Mouse (Mus musculus) cerebellum, adult 8-10 months (tissue): ENCODE results near the gene Gm10447.

ENCODE experiments used
- DNase-seq: peaks from one replicate; pipeline ENCODE4 v3.0.0; 2022

Gene Gm10447

DNA sequence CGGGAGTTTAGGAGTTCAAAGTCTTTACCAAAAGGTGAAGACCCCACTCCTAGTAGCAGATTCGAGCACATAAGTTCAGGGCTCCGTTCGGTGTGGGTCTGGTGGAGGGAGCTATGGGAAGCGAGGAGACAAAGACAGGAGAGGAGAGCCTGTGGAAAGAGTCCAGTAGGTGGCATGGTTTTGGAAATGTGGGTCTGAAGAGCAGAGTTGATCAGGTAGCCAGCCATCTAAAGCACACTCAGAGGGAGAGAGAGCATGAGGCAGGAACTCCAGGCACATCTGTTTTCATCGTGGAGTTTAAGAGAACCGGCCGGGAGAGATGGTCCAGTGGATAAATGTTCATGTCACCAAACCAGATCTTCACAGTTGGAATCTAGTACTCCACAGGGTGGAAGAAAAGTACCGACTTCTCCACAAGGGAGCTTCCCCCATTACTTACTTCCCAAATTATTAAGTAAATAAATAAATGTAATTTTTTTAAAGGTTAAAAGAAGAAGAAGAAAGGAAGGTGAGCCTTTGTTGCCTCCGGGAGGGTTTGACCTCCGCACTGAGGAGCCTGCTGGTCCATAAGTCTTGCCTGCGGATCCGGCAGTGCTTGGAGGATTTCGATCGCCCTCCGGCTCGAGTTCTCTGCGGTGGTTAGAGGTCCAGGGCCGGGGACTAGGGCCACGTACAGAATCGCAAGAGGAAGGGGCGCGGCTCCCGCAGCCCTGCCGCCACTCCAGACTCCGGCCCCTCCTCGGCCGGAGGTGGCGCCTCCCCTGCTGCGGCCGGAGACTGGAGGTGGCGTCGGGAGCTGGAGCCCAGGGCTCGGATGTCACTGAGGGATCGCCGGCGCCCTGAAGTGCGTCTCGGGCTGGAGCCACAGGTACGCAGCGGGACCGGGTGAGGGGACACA, at the start of gene Gm10447, which contains the start of gene Shroom1:
Gm10447 (minus strand) TSS at position 637 of the 898 bp plus-strand sequence.
Shroom1 (plus strand) TSS at position 732 of the 898 bp plus-strand sequence.
- peak; percentile 53 for DNase-seq

DNA sequence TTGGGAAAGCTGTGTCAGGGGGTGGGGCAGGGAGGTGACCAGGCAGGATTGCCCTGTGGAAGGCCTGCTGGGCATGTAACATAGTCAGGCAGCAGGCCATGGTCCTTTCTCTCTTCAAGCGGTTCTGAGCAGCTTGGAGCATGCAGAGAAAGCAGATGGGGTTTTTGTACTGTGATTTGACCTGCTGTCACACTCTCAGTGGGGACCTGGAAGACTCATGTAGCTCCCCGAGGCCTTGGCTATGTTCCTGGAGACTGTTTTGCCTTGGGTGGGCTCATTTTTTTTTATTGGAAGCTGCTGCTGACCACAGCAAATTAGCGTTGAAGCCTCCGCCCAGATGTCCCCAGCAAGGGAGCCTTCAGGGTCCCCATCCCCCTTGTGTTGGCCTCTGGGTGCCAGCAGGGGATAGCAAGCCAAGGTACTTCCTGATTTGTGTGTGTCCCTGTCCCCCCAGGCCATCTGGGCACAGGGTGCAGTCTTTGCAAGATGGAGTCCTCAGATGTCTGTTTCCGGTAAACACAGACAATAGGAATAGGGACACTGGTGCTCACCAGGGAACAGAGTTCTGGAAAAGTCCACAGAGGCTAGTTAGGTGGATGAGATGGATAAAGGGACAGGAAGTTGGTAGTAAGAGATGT, 48.2 kb upstream of the Gm10447 start:
- DNase-seq = peak; percentile 95

GRCm38 (mm10) chr11:53504376-53504775, 47.5 kb upstream of the Gm10447 start:
- no peak for DNase-seq

GRCm38 (mm10) chr11:53503738-53504137, 46.8 kb upstream of the Gm10447 start:
- no peak for DNase-seq

DNA sequence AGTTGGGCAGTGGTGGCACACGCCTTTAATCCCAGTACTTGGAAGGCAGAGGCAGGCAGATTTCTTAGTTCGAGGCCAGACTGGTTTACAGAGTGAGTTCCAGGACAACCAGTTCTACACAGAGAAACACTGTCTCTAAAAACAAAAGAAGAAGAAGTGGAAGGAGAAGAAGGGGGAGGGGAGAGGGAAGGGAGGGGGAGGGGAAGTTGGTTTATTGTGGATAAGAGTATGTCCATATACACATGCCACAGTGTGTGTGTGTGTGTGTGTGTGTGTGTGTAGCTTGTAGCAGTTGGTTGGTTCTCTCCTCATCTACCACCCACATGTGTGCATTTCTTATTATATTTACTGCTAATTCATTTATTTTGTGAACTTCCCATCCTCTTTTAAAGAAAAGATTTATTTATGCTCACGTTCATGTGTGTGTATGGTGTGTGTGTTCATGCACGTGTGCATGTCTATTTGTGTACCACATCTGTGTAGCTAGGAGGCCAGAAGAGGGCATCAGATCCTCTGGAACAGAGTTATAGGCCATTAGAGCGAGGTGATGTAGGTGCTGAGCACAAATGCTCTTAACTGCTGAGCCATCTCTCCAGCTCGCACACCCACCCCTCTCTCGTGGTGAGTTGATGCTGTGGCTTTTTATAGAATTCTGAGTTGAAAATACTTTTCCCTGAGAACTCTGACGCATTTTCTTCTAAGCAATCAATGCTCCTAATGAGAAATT, 45.3 kb upstream of the Gm10447 start:
- no peak for DNase-seq

- DNase-seq = no peak
Measured at GRCm38 (mm10) chr11:53500569-53500968, 43.7 kb upstream of the Gm10447 start.

- DNase-seq = no peak
Measured at GRCm38 (mm10) chr11:53496946-53497345, 40.0 kb upstream of the Gm10447 start.

GRCm38 (mm10) chr11:53495417-53495816, 38.5 kb upstream of the Gm10447 start:
- no peak for DNase-seq

- DNase-seq = no peak
Measured at GRCm38 (mm10) chr11:53493243-53493955, 36.5 kb upstream of the Gm10447 start.

DNA sequence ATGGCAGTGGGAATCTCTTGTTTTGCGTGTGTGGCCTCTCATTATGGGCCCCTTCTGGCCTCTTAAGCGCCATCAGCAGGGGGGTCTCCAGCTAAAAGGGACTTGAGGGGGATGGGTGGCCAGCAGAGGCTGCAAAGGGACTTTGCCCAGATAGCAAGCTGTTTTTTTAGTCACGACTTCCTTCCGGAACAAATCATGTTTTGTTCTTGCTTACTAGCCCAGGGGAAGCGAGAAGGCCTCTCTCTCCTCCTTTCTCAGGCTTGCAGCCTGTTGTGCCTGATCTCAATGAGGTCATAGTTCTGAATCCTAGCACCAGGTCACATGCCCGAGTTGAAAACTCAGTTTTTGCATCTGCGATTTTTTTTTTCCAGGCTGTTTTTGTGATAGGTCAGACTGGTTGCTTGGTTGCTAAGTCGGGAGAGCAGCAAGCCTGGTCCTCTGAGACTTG, 35.1 kb upstream of the Gm10447 start:
- no peak for DNase-seq

DNA sequence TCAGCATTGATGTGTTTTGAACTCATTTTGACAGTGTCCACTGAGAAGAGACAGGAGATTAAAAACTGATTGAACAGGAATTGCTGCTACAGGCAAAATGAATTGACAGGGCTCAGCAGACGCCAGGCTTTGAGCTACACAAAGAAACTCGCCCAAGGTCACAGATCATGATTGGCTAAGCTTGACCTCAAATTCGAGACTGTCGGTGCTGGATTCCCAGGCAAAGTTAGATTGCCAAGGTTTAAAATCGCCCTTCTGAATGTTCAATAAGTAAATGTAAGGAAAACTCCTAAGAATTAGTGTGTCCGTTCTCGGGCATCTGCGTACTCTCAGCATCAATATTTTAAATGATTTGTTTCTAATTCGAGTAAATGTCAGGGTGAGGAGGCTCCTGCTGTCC, 32.5 kb upstream of the Gm10447 start:
- DNase-seq = no peak

- DNase-seq = no peak
Measured at GRCm38 (mm10) chr11:53489007-53489406, 32.1 kb upstream of the Gm10447 start.

- DNase-seq = peak; percentile 82
Measured at GRCm38 (mm10) chr11:53486822-53487594, 30.1 kb upstream of the Gm10447 start.

DNA sequence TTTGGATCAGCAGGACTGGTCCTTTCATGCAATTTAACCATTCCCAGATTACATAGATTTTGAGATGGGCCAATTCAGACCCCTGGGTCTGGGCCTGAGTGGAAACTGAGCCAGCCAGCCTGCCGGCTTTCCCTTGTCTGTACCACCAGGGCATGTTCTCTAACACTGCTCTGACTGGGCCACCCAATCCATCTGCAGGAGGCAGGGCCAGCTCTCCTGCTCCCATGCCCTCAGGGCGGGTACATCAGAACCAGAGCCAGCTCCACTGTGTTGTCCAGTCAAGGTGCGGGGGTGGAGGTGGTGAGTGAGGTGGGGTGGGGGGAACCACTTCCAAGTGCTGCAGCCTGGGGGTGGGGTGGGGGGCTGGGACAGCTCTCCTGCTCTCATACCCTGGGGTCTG, 29.4 kb upstream of the Gm10447 start:
- no peak for DNase-seq

- no peak for DNase-seq
Measured at GRCm38 (mm10) chr11:53485719-53486118, 28.8 kb upstream of the Gm10447 start.

GRCm38 (mm10) chr11:53483159-53483891, 26.4 kb upstream of the Gm10447 start:
- peak; percentile 56 for DNase-seq

- no peak for DNase-seq
Measured at GRCm38 (mm10) chr11:53481088-53481730, 24.3 kb upstream of the Gm10447 start.

DNA sequence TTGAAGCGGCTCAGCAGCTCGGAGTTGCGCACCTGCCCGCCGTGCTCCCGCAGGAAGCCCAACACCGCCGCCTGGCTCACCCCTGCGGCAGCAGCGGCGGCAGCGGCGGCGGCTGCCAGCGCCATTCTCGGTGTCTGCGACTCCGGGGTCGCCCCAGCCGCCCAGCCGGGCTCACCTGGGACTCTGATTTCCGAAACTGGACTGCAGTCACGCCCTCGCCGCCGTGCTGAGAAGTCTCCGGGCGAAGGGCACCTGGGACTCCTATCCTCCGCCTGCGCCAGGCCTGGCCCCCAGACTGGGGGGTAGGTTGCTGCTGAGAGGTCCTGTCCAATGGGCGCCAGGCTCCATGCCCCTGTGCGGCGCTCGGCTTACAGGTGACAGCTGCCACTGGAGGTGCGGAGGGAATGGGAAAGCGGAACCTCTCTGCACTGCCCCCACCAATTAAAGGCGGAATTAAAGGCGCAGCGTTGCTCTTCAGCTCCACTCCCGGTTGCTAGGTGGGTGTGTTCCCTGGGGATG, 22.9 kb upstream of the Gm10447 start, which contains the start of the genes Gm9945 and Sowaha:
Gm9945 (plus strand) TSS at position 384 of the 519 bp plus-strand sequence.
Sowaha (minus strand) TSS at position 492 of the 519 bp plus-strand sequence.
- DNase-seq = peak; percentile 79

DNA sequence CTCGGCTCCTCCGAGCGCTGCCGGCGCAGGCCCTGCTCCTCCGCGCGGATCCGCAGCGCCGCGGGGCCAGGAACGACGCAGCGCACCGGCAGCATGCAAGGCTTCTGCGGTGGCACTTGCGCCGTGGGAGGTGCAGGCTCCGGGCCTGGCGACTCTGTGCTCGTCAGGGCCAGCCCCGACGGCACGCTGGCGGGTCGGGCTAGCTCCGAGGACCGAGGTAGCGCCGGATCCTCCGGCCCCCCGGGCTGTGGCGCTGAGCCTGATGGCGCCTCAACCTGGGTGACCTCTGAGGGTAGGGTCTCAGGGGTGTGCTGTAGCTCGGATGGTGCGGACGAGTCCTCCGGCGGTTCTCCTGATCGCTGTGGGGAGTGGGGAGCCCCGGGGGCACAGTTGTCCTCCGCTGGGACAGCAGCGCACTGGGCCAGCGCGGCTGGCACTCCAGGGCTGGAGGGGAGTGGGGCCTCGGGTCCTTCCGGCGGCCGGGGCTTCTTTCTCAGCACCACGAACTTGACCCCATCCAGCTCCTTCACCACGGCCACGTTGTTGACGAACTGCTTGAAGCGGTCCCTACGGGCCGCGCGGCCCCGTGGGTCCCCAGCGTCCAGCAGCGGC, 22.4 kb upstream of the Gm10447 start:
- DNase-seq = peak; percentile 54
